Mouse (Mus musculus) MN1 (cell line): ENCODE measurements around the gene Wdr1.

Experiments used
- DNase-seq: peaks from one replicate; pipeline ENCODE4 v3.0.0-alpha.2; 2016; ENCODE audit warnings: low spot score

Wdr1 gene

DNA sequence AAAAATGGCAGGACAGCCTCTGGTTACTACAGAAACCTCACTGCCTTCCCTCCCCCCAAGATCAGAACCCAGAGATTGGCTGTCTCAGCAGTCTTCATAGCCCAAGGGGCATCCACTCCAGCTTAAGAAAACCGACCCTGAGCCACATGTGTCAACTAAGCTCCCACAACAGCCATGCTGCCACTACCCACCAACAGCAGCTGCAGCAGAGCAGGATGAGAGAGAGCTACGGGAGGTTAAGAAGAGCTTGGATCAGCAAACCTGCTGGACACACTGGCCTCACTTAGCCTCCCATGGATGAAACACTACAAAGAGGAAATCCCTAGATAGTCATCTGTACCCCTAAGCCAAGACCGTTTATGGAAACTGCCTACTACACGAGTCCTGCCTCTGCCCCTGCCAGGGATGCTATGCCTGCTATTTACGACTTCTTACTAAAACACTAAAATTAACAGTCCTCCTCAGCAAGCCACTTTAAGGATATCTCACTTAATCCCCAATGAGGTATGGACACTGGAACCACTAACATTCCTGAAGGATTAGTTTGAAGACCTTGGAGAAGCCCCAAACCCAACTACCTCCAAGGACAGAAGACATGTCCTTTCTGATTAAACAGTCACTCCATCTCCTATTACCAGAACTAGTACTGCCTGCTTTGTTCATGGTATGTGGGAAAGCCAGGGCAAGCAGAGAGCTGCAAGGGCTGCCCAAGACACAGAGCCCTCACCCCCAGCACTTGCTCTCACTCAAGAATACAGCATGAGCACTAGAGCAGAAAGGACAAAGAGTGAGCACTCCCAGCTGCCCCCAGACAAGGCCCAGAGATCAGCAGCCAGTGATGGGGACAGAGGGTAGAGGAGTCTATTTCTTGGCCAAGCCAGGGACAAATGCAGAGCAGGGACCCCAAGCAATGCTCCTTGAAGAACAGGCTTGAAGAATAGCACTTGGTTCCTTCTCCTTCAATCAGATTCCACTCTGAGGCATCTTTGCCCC is 18.3 kb downstream of the Wdr1 start:
- no peak for DNase-seq

DNA sequence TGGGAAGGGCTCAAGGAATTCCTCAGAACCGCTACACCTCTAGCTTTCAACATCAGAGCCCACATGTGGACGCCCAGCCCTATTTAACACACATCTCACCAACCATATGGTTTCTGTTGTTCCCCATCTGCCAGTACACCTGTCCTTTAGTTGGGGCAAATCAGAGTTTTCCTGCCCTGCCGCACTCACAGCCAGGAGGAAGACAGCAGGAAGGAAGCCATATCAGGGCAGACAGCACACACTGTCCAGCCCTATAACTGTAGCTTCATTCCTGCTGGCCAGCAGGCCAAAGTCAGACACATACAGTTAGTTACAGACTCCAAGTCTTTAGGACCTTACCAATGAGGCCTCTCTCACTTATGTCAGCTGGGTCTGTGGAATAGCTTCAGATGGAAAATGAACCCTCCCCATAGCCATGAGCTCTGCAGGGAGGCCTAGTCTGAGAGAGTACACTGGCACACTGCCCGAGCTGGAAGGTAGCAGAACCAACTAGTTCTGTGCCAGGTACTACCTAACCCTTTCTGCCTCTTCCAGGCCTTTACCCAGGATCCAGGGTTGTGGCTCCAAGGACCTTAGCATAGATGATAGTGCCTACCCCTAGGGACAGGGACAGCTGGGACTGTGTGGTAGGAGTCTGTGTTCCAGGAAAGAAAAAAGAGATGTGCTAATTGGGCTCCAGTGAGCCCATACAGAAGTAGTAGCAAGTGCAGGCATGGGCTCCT is 19.4 kb downstream of the Wdr1 start:
- no peak for DNase-seq

DNA sequence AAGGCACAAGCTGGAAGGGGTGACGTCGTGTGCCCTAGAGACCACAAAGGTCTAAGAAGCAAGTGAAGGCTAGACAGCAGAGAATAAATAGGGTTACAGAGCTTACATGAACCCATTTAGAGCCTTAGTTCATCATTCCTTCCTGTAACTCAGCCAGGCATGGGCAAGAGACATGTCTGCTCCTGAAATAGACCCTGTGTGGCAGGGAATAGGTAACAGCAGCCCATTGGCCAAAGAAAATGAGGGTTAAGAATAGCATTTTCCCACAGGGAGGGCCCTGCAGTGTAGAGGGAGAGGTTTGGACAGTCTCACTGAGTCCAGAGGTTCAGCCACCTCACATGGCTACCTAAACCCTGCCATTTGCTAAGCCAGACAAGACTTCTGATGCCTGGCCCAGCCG is 21.3 kb downstream of the Wdr1 start:
- DNase-seq, result no peak

- DNase-seq, result no peak
Measured at GRCm38 (mm10) chr5:38540898-38541297, 22.1 kb downstream of the Wdr1 start.

- DNase-seq, result no peak
Measured at GRCm38 (mm10) chr5:38538508-38538907, 24.5 kb downstream of the Wdr1 start.

- no peak for DNase-seq
Measured at GRCm38 (mm10) chr5:38537845-38538244, 25.2 kb downstream of the Wdr1 start.

GRCm38 (mm10) chr5:38536822-38537221 is 26.2 kb downstream of the Wdr1 start:
- no peak for DNase-seq

GRCm38 (mm10) chr5:38532084-38532483 is 30.9 kb downstream of the Wdr1 start:
- DNase-seq, result peak; percentile 55

DNA sequence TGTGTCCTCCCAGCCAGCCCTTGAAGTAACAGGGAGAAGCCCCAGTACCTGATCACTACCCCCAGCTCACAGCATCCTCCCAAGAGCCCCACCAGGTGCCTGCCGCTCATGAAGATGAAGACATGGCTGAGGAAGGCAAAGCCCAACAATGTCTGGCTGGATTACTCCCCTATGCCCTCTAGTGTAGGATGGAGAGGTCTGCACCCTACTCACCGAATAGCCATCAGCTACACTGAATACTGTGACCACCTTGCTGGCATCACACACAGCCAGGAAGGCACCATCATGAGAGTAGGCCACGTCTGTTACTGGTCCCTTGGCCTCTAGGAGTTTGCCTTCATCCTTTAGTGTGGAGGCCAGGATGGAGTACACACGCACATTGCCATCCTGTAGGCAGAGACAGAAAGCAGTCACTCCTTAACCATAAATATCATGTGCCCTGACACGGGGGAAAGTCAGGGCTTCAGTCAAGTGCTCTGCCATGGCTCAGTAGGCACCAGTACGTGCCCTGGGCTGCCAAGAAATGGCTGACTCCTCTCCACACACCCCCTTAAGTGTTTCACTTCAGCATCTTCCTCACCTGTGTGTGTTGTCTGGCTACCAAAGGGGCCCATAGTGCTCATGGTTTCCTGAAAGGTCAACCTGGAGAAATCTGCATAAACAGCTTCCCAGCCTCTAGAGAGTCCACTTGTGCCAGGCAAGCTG is 33.1 kb downstream of the Wdr1 start:
- DNase-seq, result no peak

DNA sequence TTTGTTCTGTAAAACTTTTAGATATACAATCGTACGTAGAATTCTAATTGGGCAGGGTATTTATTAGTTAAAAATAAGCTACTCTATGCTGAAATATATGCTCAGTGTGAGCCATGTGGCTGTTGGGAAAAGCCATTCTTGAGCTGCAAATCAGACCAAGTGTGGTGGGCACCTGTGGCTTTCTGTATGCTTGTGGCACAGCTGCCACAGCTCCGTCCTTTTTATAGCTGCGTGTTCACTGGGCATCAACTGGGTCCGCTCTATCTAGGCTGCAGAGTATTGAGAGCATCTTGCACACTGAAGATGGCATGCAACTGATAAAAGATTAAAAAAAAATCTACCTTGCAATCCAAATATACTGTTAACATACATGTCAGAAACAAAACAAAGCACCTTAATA is 40.0 kb downstream of the Wdr1 start:
- DNase-seq, result no peak

DNA sequence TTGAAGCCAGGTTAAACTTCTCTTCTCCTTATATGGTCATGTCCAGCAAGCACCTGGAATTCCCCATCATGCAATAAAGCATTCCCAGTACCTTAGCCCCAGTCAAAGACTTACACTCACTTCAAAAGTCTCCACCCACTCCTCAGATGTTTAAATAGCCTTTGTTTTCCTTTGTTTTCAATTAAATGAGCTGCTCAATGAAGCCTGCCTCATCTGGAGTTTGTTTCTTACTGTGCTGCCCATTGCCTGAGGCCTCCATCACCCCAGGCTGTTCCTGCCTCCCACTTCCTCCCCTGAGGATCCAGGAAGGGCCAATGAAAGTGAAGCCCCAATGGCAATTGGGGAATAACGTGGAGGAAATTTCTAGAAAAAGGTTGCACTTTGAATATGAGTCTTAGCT is 42.2 kb downstream of the Wdr1 start:
- DNase-seq, result no peak

- DNase-seq, result peak; percentile 22
Measured at GRCm38 (mm10) chr5:38516267-38516666, 46.8 kb downstream of the Wdr1 start.

DNA sequence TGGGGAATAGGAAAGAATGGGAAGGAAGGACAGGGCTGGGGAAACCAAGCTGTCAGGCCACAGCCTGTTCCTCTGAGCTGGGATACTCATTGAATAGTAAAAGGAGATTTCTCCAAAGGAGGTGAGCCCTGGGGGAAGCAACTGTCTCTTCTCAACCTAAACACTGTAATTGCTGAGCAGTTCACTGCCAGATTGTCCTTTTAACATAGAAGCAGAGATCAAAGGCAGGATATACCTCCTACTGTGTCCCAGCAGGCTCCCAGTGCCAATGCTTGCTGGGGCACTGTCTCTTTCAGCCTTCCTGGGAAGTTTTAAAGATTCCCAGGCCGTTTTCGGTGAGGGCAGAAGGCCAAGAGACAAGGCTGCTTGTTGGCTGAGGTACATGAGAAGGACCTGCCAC is 50.0 kb downstream of the Wdr1 start:
- no peak for DNase-seq

- no peak for DNase-seq
Measured at GRCm38 (mm10) chr5:38509568-38509967, 53.5 kb downstream of the Wdr1 start.

DNA sequence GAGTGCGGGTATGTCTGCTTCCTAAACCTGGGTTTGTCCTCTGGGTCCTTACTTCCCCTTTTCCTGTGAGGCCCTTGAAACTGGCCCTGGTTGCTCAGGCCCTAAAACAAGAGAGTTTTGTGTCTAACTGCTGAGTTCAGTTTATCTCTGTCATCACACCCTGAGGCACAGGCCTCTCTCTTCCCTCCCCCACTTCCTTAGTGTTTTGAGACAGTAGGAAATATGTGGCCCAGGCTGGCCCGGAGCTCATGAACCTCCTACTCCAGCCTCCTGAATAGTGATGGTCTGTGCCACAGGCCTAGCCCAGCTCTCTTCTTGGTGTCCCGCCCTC is 57.6 kb downstream of the Wdr1 start:
- DNase-seq, result no peak

- DNase-seq, result no peak
Measured at GRCm38 (mm10) chr5:38504747-38505434, 58.1 kb downstream of the Wdr1 start.

DNA sequence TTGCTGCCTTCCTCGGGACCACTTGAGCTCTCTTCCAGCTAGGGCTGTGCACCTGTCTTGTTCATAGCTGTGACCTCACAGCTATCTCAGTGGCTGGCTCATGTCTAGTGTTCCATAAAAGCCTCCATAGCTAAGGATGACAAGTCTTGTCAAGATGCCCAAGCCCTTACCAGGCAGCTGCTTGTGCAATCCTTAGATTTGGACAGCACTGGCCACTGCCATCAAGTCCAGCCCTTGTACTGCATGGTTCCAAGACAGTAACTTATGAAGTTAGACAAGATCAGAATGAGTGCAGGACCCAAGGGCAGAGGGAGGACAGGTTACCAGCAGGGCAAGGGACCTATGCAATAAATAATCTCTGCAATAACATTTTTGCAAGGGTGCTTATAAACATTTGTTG is 58.9 kb downstream of the Wdr1 start:
- DNase-seq, result no peak

- DNase-seq, result no peak
Measured at GRCm38 (mm10) chr5:38502992-38503391, 60.0 kb downstream of the Wdr1 start, which contains the start of gene Slc2a9. TSS of gene Slc2a9 (minus strand) at chr5:38503143.

DNA sequence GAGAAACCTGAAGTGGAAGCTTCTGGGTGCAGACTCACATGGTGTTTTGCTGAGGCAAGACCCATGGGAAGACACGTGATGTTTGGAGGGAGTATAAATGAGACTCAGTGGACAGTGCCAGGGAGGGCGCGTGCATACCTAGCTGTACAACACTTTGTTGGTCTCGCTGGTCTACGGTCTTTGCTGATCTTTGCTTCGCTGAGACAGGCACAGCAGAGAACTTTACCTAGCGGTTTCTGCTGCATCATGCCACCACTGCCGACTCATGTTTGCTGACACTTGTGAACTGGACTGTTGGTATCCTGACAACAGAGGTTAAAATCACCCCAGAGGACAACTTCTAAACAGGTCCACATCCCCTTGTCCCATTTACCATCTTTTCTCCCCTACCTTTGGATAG is 63.0 kb downstream of the Wdr1 start:
- DNase-seq, result no peak

GRCm38 (mm10) chr5:38499316-38499811 is 63.7 kb downstream of the Wdr1 start:
- no peak for DNase-seq

DNA sequence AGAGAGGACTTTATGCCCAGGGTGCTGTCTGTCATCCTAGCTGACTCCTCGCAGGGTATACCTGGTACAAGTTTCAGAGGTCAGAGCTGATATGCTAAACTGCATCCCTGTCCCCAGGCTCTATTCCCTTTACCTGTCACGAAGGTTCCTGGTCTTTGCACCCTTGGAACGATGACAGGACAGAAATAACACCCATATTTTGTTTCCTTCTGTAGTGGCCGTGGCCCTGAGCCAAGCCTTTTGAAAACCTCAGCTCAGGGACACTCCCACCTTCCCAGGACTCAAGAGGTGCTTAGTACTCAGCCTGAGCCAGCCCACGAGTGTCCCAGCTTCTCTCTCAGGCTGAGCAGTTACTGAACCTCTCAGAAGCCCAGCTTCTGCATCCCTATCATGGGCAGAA is 64.5 kb downstream of the Wdr1 start:
- DNase-seq, result no peak
